Mouse (Mus musculus): ENCODE results near the gene Tmed1.
"Not testable (repeated sequence)": the region's sequence is repeated elsewhere in the genome, so short reads cannot be mapped to it uniquely, and the experiment has no call there.

The Tmed1 gene

DNA sequence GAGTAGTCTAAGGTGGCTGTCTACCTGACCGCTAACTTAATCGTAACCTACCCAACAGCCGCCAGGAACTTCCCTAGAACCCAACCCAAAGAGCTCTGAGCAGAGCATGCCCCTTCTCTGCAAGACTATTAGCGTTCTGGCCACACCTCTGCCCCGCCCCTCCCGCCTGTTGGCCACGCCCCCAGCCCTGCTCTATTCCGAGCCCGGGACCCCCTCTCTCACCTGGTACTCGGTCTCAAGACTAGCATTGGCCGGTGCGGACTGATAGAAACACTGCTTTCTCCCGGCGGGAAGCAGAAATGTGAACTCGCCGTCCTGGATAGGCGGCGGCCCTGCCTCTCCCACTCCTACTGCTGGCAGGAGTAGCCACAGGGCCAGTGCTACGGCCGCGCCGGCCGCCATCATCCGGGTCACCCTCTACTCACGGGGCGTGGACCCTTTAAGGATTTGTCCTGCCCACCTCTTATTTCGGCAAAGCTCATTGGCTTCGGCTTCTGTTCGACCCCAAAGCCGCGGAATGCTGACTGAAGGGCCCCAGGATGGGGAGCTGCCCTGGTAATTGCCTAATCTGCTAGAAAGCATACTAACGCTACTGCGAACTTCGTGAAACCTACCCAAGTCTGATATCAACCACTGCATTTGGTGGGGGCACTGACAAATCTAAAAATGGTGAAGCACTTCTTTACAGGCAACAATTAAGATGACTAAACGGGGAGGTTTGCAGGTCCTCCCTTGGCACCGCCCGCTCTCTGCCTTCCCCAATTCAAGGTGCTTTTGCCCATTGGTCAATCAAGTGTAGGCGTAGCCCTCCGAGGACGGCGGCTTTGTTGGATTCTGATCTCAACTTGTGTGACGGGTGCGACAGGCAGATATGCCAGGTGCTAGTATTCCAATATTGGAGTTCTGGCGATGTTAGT, at the start of gene Tmed1:
Tmed1 (minus strand) TSS at position 481 of the 917 bp plus-strand sequence.
- peak; percentile 94 for DNase-seq (ENCODE audit: low spot score)

DNA sequence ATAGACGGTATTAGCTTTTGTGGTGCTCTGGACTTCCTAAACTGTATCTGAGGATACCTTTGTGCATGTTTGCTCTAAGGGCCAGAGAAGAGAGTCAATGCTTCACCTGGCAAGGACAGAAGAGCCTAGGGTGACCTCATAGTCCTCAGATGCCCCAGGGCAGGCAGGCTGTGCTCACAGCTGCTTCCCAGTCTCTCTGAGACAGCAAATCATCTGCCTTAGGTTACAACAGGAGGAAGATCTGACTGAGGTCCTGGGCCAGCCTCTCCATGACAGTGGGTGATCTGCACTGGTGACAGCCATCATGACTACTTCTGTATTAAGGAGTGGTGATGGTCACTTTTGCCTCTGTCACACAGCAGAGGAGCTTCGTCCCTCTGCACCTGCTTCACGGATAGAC, 49.1 kb upstream of the Tmed1 start:
- DNase-seq (ENCODE audit: low spot score) = no peak

DNA sequence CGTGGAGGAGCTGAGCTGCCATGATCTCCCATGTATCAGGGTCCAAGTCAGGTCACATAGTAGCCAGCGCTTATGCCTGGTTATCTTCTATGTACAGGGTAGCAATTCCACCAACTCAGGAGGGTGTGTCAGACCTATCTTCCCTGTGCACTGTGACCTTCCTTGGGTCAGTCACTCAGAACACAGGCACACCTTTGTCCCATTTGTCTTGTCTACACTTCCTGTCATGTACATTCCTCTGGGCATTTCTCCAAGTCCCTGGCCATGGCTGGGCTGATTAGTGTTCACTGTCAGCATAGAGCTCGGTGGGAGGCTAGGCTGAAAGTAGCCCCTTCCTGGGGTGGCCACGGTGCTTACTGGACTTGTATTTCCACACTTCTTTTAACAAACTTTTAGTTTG, 48.3 kb upstream of the Tmed1 start:
- DNase-seq (ENCODE audit: low spot score) = no peak

DNA sequence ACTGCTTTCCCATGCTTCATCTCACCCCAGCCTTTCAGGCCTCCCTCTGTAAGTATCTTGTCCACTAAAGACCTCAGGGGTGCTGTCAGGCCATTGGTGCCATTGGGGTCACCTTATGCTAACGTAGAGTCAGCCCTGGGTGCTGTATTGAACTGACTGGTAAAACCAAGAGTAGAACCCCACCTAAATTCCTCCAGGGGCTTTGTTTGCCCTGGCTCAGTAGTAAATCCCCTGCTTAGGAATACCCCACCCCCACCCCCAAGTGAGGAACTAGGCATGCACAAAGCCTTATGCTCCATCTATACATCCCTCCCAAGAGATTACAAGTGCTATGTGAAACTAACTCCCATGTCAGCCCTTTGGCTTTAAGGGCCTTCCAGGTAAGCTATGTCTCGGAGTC, 47.5 kb upstream of the Tmed1 start:
- DNase-seq (ENCODE audit: low spot score) = no peak

DNA sequence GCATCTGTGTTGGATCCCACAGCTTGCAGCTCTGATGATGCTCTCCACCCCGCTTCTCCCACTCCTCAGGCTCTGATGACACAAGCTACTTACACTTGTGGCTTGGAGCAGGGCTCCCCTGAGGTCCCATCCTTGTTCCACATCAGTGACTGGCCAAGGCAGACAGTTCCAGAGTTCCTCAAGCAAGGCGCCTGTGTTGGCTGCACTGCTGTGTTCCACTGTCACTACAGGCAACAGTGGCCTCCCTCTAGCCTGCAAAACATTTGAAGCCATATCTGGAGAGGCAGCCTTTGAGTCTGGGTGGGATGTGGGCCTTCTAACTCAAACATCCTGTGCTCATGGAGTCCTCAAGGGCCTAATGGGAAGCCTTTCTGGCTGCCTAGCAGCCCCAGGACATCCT, 46.9 kb upstream of the Tmed1 start:
- DNase-seq (ENCODE audit: low spot score) = no peak

DNA sequence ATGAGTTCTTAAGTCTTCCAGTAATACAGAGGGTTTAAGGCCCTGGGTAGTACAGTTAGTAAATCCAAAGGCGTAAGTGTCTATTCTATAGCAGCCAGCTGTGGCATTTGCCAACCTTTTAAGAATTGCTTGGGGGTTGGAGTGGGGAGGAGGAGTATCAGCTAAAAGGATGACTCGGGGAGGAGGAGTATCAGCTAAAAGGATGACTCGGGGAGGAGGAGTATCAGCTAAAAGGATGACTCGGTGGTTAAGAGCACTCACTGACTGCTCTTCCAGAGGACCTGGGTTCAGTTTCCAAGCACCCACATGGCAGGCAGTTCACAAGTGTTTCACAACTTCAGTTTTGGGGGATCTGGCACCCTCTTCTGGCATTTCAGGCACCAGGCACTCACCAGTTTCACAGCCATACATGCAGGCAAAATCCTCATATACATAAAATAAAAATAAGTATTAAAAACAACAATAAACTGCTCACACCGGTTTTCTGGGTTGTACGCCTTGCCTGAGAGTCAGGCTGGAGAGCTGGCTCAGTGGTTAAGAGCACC, 45.2 kb upstream of the Tmed1 start:
- DNase-seq (ENCODE audit: low spot score) = no peak

DNA sequence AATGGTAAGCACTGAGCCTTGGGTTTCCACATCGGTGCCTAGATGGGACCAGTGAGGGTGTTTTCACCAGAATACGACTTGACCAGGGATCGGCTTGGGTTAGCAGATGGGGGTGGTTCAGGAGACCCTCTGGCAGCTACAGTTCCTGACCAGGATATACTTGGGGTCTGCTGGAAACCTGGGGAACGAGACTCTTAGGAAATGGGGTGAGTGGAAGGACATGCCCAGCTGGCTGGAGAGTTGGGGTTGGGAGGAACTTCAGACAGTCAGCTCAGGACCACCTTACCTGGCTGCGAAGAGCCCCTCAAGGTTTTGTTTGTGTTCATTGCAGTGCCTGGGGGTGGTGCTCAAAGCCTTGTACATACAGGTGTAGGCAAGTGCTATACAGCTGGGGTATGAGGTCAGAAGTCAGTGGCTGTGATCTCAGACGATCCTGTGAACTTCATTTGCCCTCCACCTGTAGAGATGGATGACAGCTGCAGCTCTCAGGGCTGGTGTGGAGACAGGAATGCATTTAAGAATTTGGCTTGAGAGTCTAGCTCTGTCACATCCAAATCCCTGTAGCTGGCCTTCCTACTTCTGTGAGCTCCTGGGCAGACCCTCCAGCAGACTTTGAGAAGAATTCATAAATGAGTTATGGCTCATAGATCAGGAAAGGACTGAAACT, 43.7 kb upstream of the Tmed1 start:
- no peak for DNase-seq (ENCODE audit: low spot score)

DNA sequence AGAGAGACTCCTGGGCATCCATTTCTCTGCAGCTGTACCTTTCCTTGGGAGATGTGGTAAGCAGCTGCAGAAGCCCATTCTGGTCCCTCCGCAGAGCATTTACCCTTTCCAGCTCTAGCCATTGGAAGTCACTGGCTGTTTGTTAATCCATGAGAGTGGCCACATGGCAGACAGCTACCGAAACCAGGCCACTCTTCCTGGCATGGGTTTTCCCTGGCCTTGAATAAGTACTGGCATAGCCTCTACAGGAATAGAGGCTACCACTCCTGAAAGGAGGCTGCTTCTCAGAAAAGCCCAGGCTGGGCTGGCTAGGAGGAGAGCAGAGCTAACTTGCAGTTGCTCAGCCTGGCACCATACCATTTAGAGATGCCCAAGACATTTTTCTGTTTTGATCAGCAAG, 41.0 kb upstream of the Tmed1 start:
- no peak for DNase-seq (ENCODE audit: low spot score)

DNA sequence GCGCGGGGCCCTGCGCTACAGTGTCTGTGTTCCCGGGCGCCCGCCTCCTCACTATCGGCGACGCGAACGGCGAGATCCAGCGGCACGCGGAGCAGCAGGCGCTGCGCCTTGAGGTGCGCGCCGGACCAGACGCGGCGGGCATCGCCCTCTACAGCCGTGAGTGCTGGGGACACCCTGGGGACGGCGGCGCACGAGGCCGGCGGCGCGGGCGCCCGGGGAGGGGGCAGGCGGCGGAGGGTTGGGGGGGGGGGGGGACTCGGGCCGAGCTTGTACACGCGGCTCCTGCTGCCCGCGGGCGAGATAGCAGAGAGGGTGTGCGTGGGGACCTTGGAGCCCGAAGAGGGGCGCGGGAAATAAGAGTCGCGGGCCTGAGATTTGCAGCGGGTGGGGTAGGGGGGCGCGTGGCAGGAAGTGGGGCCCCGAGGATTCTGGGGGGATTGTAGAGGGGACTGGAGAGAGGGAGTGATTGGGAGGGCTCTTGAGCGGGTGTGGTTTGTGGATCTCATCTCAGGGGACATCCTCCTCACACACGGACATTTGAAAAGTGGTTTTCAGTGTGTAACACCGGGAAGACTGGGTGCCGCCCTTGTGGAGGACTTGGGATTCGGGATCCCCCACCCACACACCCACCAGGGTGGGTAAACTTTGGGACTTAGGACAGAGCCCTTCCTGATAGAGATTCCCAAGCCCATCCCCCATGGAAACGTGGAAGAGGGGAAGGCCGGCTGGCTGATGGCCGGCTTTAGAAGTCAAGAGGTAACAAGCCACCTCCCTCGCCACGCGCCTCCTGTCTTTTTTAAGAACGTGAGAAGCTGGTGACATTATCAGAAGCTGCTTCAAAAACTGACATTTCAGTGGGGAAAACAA, 37.3 kb upstream of the Tmed1 start:
- DNase-seq (ENCODE audit: low spot score) = peak; percentile 57

DNA sequence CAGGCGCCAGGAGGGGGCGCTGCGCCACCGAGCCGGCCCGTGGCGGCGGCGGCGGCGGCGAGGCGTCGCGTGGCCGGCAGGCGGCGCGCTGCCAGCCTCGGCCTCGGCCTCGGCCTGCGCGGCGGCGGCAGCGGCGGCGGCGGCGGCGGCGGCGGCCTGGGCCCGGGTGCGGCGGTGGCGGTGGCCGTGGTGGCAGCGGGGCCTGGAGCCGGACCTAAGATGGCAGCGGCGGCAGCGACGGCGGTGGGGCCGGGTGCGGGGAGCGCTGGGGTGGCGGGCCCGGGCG, 36.7 kb upstream of the Tmed1 start, which contains the start of gene Carm1:
Carm1 (plus strand) TSS at position 106 of the 286 bp plus-strand sequence.
- no peak for DNase-seq (ENCODE audit: low spot score)

DNA sequence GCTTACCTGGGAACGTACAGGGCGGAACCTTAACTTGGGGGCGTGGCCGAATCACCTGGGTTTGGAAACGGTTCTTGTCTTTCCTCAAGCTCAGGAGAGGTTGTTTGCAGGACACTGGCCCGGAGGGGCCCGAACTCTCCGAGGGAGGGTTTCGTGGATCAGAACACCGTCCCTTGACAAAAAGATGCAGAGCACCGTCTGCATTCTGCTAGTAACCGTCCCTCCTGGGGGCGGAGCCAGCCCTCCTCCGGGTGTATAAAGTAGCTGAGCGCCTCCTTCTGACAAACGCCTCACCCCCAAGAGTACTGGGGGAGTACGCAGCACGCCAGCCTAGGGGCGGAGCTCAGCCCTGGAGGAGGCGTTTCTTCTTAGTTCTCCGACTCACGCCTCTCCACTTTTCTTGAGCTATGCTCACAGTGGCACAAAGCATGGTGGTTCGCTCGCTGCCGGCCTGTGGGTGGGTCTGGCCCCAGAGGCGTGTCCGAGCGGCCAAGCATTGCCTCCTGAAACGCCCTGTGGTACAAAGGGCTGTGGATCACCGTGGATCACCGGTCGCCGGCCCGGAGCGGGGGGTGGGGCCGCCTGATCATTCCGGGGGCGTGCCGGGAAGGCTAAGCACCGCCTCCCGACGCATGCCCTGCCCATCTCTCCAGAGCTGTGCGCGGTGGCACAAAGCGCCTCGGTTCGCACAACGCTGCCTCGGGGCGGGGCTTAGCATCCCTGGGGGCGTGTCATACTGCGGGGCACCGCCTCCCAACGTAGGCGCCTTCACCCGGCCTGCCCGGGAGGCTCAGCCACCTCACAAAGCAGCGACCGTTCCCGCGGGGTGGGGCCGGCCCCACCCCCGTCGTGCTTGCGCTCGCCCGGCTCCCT, 36.1 kb upstream of the Tmed1 start:
- peak; percentile 97 for DNase-seq (ENCODE audit: low spot score)

DNA sequence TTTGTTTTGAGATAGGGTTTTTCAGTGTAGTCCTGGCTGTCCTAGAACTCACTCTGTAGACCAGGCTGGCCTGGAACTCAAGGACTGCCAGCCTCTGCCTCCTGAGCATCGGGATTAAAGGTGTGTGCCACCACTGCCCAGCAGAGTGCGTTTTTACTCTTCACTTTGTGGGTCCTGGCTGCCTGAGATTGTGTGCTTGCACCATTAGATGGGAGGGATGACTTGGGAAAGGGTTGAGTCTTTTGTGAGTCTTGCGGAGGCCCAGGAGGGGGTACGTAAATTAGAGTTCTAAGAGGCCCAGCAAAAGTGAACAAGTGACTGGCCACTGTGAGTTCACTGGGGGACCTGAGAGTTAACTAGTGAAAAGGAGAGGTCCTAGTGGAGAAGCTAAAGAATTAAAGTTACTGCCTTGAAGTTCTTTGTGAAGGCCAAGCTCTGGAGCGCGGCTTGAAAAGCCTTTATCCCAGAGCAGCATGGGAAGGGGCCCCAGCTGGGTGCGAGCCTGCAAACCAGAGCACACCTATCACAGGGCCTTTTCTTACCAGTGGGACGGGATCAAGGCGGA, 35.4 kb upstream of the Tmed1 start:
- DNase-seq (ENCODE audit: low spot score) = no peak

DNA sequence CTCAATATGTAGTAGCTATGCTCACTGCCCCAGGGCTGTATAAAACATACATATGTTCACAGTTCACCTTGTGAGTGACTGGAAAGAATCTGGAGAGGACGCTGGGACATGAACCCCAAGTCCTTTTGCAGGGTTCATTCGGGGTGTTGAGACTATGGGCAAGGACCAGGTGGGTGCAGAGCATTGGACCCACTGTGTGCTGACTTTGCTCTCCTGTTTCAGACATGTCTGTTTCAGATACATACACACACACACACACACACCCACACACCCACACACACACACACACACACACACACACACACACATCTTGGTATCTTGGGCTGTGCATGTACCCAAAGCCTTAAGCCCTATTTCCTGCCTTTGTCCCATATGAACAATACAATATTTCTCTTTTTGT, 31.9 kb upstream of the Tmed1 start:
- DNase-seq (ENCODE audit: low spot score) = not testable (repeated sequence)

DNA sequence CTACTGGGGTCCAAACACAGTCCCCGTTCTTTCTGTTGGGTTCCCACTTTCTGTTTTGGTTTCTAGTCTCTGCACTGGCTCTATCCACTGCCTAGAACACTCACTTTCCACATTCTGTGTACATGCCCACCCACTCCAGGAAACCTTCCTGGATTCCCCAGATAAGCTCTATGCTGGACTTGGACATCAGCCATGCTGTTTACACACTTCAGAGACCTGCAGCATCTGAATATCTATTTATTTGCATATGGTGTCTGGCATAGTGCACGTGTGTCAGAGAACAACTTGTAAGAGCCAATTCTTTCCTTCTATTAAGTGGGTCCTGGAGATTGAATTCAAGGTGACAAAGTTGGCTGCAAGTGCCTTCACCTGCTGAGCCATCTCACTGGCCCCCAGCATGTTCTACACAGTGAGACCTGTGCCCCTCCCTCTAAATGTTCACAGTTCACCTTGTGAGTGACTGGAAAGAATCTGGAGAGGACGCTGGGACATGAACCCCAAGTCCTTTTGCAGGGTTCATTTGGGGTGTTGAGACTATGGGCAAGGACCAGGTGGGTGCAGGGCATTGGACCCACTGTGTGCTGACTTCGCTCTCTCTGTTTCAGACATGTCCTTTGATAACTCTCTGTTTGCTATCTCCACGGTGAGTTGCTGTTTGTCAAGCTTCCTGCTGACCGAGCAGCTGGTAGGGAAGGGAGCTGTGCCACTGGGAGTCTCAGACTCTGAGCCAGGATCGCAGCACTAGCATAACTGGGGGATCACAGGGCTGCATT, 30.1 kb upstream of the Tmed1 start:
- no peak for DNase-seq (ENCODE audit: low spot score)

DNA sequence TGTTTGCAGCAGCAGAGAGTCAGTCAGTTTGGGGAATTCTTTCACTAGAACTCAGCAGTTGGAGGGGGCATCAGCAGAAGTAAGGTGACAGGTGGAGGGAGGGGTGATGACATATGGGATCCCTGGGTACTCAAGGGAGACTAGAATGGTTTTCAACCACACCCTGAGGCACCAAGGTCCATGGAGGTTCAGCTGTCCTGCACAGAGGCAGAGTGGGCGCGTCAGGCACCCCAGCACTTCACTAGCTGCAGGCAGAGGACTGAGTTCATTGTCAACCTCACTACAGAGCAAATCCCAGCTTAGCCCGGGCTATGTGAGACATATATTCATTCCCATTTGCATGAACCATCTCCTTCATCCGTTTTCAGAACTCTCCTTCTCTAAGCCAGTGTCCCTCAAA, 27.0 kb upstream of the Tmed1 start:
- no peak for DNase-seq (ENCODE audit: low spot score)

DNA sequence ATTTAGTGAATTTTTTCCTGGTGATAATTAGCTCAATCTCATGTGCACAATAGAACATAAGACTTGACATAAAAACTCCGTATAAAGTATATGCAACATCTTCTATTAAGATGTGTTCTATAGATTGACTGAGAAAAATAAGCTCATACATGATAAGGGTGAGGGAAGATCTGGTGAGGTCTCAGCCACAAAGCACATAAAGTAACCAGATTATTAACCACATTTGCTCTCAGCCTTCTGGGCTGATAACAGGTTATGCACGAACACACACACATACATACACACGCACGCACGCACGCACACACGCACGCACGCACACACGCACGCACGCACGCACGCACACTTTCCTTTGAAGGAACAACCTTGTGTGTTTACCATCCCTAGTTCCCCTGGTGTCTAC, 26.4 kb upstream of the Tmed1 start:
- no peak for DNase-seq (ENCODE audit: low spot score)

DNA sequence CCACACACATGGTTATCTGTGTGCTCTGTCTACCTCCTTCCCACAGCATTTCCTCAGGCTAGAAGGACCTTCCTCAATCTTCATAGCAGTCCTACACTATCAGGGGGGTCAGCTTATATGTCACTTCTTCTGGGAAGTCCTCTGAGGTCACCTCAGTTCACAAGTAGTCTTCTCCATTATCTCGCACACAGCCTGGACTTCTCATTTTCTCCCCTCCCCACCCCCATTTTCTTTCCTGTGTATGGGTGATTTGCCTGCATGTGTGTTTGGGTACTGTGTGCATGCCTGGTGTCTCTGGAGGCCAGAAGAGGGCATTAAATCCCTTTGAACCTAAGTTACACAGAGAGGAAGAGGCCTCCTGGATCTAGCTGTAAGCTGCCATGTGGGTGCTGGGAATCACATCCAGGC, 17.9 kb upstream of the Tmed1 start:
- DNase-seq (ENCODE audit: low spot score) = no peak

DNA sequence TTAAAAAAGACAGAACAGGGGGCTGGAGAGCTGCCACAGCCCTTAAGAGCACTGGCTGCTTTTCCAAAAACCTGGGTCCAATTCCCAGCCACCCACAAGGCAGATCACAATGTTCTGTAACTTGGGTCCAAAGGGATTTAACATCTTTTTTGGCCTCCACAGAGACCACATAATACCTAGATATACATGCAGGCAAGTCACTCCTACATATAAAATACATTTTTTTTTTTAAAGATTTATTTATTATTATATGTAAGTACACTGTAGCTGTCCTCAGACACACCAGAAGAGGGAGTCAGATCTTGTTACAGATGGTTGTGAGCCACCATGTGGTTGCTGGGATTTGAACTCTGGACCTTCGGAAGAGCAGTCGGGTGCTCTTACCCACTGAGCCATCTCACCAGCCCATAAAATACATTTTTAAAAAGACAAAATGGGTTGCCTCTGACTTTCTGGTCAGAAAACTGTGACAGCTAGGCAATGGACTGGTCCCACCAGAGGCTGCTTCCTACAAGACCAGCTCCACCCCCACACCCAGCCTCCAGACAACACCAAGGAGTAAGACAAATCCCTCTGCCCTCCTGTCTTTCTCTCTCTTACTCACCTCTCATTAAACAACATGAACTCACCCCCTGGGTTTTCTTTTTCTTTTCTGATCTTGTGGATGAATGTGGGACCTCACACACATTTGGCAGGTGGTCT, 17.2 kb upstream of the Tmed1 start:
- DNase-seq (ENCODE audit: low spot score) = no peak

DNA sequence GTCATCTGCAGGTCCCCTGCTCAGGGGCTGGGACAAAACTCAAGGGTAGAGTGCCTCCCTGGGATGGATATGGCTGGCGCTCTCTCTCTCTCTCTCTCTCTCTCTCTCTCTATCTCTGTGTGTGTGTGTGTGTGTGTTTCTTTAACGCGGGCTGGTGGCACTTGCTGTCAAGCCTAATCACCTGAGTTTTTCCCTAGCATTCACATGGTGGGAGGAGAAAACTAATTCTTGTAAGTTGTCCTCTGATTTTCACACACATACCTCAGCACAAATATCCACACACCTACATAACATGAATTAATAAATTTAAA, 16.5 kb upstream of the Tmed1 start:
- no peak for DNase-seq (ENCODE audit: low spot score)

Data from ovary, postnatal 10 days (tissue).